Mouse (Mus musculus) thymus, postnatal 4 days (tissue): Measurements from ENCODE around the gene Naa11.

Experiments used
- DNase-seq: peaks from one replicate; pipeline ENCODE4 v3.0.0; 2021

Naa11 gene

DNA sequence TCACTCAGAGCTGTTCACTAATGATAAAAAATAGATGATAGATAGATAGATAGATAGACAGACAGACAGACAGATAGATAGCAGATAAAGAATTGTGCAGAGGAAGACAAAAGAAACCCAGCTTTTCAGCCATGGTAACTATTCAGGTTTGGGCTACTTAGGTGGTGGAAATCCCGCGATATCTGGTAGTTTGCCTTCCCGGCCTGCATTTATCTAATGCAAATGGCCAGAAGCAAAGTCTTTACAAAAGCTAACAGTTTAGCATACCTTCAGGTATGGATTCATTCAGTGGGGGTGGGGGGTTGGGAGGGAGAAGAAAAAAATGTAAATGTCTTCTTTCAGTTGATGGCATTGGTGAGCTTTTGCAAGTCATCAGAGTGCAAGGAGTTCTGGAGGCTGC, 48.0 kb downstream of the Naa11 start:
- DNase-seq, result no peak

- DNase-seq, result no peak
Measured at GRCm38 (mm10) chr5:97334794-97335193, 57.4 kb downstream of the Naa11 start.
